In genomic region chr5:38366650-38367470, GRCm38 (mm10) we compare ENCODE assay signal across 7 mouse cellular contexts. TPM values are rescaled to one million over a fixed set of nuclear protein-coding genes. Genes with fewer than 3 reads are reported as not detected.
DNase-seq lines count a peak whose midpoint lies in the region; ATAC-seq and TF ChIP-seq lines count a peak whose summit lies in the region.

No protein-coding gene starts in this region.

- H3K4me2 ChIP-seq in hindbrain, postnatal 0 days (ENCODE audit: low read depth, low read length), result peak overlapping the region; percentile 49
- H3K4me2 ChIP-seq in liver, embryonic 12.5 days, result peak overlapping the region; percentile 60
- peak overlapping the region; percentile 46 for H3K4me2 ChIP-seq in midbrain, embryonic 16.5 days (ENCODE audit: low read length)

- no peak for TF ChIP-seq POLR2A in brain, embryonic 14.5 days (IDR thresholded peaks at IDR 0.05; ENCODE audit: borderline replicate concordance, extremely low read depth, insufficient read depth, insufficient read length, poor library complexity, severe bottlenecking)

- no peak for ATAC-seq in G1E (ENCODE audit: extremely low read depth, insufficient number of reproducible peaks, low FRiP score, poor library complexity, severe bottlenecking)
- ATAC-seq in hindbrain, postnatal 0 days, result peak; percentile 62
- ATAC-seq in liver, embryonic 12.5 days, result peak; percentile 71
- peak; percentile 73 for ATAC-seq in midbrain, embryonic 16.5 days

- peaks cover 4% of the 10 kb centered on the region; the same call in 1 of the 2 replicates for H3K4me1 ChIP-seq in G1E (ENCODE audit: insufficient read depth, low read depth, low read length)
- H3K4me1 ChIP-seq in hindbrain, postnatal 0 days (ENCODE audit: insufficient read depth, low read length), result peaks cover 10% of the 10 kb centered on the region
- H3K4me1 ChIP-seq in liver, embryonic 12.5 days, result peaks cover 16% of the 10 kb centered on the region
- H3K4me1 ChIP-seq in midbrain, embryonic 16.5 days (ENCODE audit: control insufficient read depth, insufficient read depth, low read length), result peaks cover 12% of the 10 kb centered on the region; the same call in 1 of the 2 replicates

- no peaks in the 10 kb centered on the region for H3K9me3 ChIP-seq in G1E (replicated peaks)
- no peaks in the 10 kb centered on the region for H3K9me3 ChIP-seq in hindbrain, postnatal 0 days (ENCODE audit: low read length)
- no peaks in the 10 kb centered on the region for H3K9me3 ChIP-seq in liver, embryonic 12.5 days (replicated peaks)
- no peaks in the 10 kb centered on the region for H3K9me3 ChIP-seq in midbrain, embryonic 16.5 days (replicated peaks; ENCODE audit: control insufficient read depth, low read length, poor library complexity, severe bottlenecking)

- H3K4me3 ChIP-seq in G1E (ENCODE audit: low read depth, low read length), result peak overlapping the region; percentile 34; the same call in 1 of the 2 replicates
- peak overlapping the region; percentile 17; the same call in 1 of the 2 replicates for H3K4me3 ChIP-seq in hindbrain, postnatal 0 days (ENCODE audit: low read length)
- H3K4me3 ChIP-seq in liver, embryonic 12.5 days, result peak overlapping the region; percentile 28
- 0 out of 2 replicates have a peak overlapping the region, but pooled peaks have one; percentile 9 for H3K4me3 ChIP-seq in midbrain, embryonic 16.5 days (ENCODE audit: low read depth, low read length)

- no peaks in the 10 kb centered on the region for H3K36me3 ChIP-seq in G1E (replicated peaks)
- H3K36me3 ChIP-seq in hindbrain, postnatal 0 days (ENCODE audit: insufficient read depth, low read length), result no peaks in the 10 kb centered on the region
- H3K36me3 ChIP-seq in liver, embryonic 12.5 days, result no peaks in the 10 kb centered on the region
- H3K36me3 ChIP-seq in midbrain, embryonic 16.5 days (ENCODE audit: control insufficient read depth, insufficient read depth, low read length), result no peaks in the 10 kb centered on the region

- no peak for TF ChIP-seq CTCF in G1E (IDR thresholded peaks at IDR 0.05; ENCODE audit: low read depth, low read length)
- no peak for TF ChIP-seq CTCF in brain, embryonic 14.5 days (IDR thresholded peaks at IDR 0.05; ENCODE audit: borderline replicate concordance, extremely low read depth, insufficient read depth, insufficient read length)
- TF ChIP-seq CTCF in hindbrain, postnatal 0 days (IDR thresholded peaks at IDR 0.05; ENCODE audit: low read depth), result no peak

- H3K27me3 ChIP-seq in G1E (ENCODE audit: insufficient read depth, low read length), result peaks cover 11% of the 10 kb centered on the region; the same call in 1 of the 2 replicates
- H3K27me3 ChIP-seq in hindbrain, postnatal 0 days (ENCODE audit: insufficient read depth, low read length), result no peaks in the 10 kb centered on the region
- H3K27me3 ChIP-seq in liver, embryonic 12.5 days (replicated peaks), result 0 out of 2 replicates have a peak, but pooled peaks cover 7% of the 10 kb centered on the region
- H3K27me3 ChIP-seq in midbrain, embryonic 16.5 days (ENCODE audit: control insufficient read depth, insufficient read depth, low read depth, low read length), result peaks cover 3% of the 10 kb centered on the region

- no peak overlapping the region for H3K27ac ChIP-seq in hindbrain, postnatal 0 days
- no peak overlapping the region for H3K27ac ChIP-seq in liver, embryonic 12.5 days
- H3K27ac ChIP-seq in midbrain, embryonic 16.5 days (ENCODE audit: low read length), result no peak overlapping the region

- WGBS in hindbrain, postnatal 0 days, result 13% methylated on average over 18 of the region's 18 CpGs
- 15% methylated on average over 18 of the region's 18 CpGs for WGBS in liver, embryonic 12.5 days (ENCODE audit: insufficient replicate concordance)
- WGBS in midbrain, embryonic 16.5 days, result 9% methylated on average over 18 of the region's 18 CpGs

- DNase-seq in G1E (ENCODE audit: low spot score), result no peak
- DNase-seq in brain, embryonic 14.5 days (ENCODE audit: low read depth), result peak; percentile 70
- DNase-seq in gastrocnemius, postnatal 4 days (ENCODE audit: low spot score in 2 of 2), result peak; percentile 22 to 40
- peak; percentile 63 for DNase-seq in hindbrain, postnatal 0 days (ENCODE audit: low spot score)
- DNase-seq in thymus, postnatal 4 days, result peak; percentile 27

- H3K9ac ChIP-seq in hindbrain, postnatal 0 days (replicated peaks; ENCODE audit: low read length), result 0 out of 2 replicates have a peak overlapping the region, but pooled peaks have one; percentile 5
- 0 out of 2 replicates have a peak overlapping the region, but pooled peaks have one; percentile 30 for H3K9ac ChIP-seq in liver, embryonic 12.5 days
- H3K9ac ChIP-seq in midbrain, embryonic 16.5 days (ENCODE audit: low read depth, low read length), result no peak overlapping the region

RNA-seq across cellular contexts. Expression of gene Drd5, which starts 47.7 kb away (rescaled TPM):
- total RNA-seq in G1E (2014; fragmentation: Nextera tagmentation) (not detected in 2 replicates), G1E (2017) (0.05 TPM in 1 of 2 replicates, not detected in the other)
- polyA plus RNA-seq in G1E (2012), result not detected in 2 replicates
- 0.22 and 0.28 TPM in 2 replicates for polyA plus RNA-seq in brain, embryonic 14.5 days (2012; rRNA removed)
- not detected for total RNA-seq in gastrocnemius, postnatal 4 days (2021)
- total RNA-seq in hindbrain, postnatal 0 days (2014; rRNA removed), result 1.1 and 2.8 TPM in 2 replicates
- 1.7 and 2.0 TPM in 2 replicates for polyA plus RNA-seq in hindbrain, postnatal 0 days (2015; fragmentation: Nextera tagmentation; extraction: Ambion mirVana)
- not detected in 2 replicates for polyA plus RNA-seq in liver, embryonic 12.5 days (2016; fragmentation: Nextera tagmentation; extraction: Ambion mirVana)
- polyA plus RNA-seq in midbrain, embryonic 16.5 days (2015; fragmentation: Nextera tagmentation; extraction: Ambion mirVana), result 0.82 and 0.90 TPM in 2 replicates
